Mouse (Mus musculus): ENCODE measurements around the gene Ren1. TPM values are rescaled to one million over a fixed set of nuclear protein-coding genes. Genes with fewer than 3 reads are reported as not detected.
A peak's percentile ranks its signal among the peaks of the same experiment; 100 is the strongest.

The Ren1 gene
- polyA plus RNA-seq, 1 experiment from 2014 or later, result 0.88 TPM

DNA sequence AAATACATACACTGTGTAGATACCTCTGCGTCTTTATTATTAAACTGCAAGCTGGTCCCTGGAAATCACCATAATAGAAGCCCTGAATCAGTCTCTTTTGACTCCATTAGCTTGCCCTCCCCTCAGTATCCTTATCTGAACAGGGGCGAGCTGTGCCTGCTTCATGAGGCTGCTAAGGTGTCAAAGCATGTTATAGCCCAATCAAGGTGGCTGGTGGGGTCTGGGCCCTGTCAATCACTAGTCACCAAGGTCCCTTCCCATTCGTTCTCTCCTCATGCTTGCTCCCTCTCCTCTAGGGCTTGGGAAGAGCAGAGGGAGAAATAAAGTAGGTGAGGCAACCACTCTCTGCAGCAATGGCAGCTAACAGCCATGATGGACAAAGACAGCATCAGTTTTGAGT is 3.1 kb upstream of the Ren1 start:
- TF ChIP-seq CTCF (IDR thresholded peaks at IDR 0.05; ENCODE audit: low read depth) (no peak), EP300 (IDR thresholded peaks at IDR 0.05; ENCODE audit: low read depth) (no peak)
- no peaks in the 10 kb centered on the region for H3K27me3 ChIP-seq (ENCODE audit: insufficient read depth, low read length)
- no peak overlapping the region for H3K9ac ChIP-seq (replicated peaks)
- no peak overlapping the region for H3K4me3 ChIP-seq (ENCODE audit: low read depth, low read length)
- no peaks in the 10 kb centered on the region for H3K36me3 ChIP-seq (replicated peaks; ENCODE audit: insufficient read depth, low read length)
- WGBS (ENCODE audit: insufficient replicate concordance), result 67% methylated on average over 3 of the region's 3 CpGs
- peaks cover 13% of the 10 kb centered on the region for H3K4me1 ChIP-seq (ENCODE audit: insufficient read depth)
- no peak for ATAC-seq
- peak overlapping the region; percentile 59 for H3K27ac ChIP-seq (ENCODE audit: low read depth)
- no peak for DNase-seq
- H3K9me3 ChIP-seq (ENCODE audit: low read length), result no peaks in the 10 kb centered on the region
- H3K4me2 ChIP-seq (ENCODE audit: low read depth, low read length), result no peak overlapping the region

DNA sequence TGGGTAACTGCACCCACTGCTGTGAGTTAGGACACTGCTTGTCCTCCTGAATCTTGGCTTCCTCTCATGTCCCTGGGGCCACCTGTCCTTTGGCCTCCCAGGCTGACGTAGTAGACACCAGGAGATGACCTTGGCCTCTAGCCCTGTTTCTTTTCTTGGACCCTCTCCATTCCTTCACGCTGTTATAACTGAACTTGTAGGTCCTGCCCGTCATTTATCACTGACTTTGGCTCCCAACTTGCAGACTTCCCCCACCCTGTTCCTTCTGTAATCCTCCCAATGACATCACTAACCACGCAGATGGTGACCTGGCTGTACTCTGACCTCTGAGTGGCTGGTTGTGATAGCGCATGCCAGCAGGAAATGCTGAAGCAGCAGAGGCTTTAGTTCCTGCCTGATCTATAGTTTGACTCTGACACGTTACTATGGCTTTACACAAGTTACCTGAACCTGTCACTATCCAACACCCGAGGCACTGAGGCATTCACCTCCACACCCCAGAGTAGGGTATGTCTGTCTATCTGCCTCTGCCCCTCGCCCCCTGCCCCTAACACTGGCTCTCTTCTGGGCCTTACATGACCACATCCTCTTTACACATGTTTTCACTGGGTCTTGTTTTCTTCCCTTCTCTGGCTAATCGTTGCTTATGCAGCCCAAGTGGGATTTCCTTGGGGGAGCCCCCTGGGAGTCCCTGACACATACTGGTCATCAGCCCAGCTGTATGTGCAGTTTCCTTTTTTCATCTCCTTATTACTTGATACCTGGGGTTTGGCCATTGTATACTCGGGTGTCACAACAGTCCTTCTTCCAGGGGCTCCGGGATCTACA is 2.4 kb upstream of the Ren1 start:
- ATAC-seq (peak; percentile 94), DNase-seq (peak; percentile 52)
- Histone ChIP-seq H3K9ac (replicated peaks) (no peak overlapping the region), H3K4me3 (ENCODE audit: low read depth, low read length) (no peak overlapping the region), H3K4me1 (ENCODE audit: insufficient read depth) (peaks cover 13% of the 10 kb centered on the region), H3K27me3 (ENCODE audit: insufficient read depth, low read length) (no peaks in the 10 kb centered on the region), H3K27ac (ENCODE audit: low read depth) (peak overlapping the region; percentile 59), H3K36me3 (replicated peaks; ENCODE audit: insufficient read depth, low read length) (no peaks in the 10 kb centered on the region), H3K9me3 (ENCODE audit: low read length) (no peaks in the 10 kb centered on the region), H3K4me2 (ENCODE audit: low read depth, low read length) (no peak overlapping the region)
- TF ChIP-seq EP300 (IDR thresholded peaks at IDR 0.05; ENCODE audit: low read depth) (peak; percentile 56; the same call in 1 of the 2 replicates), CTCF (IDR thresholded peaks at IDR 0.05; ENCODE audit: low read depth) (no peak)
- WGBS (ENCODE audit: insufficient replicate concordance), result 29% methylated on average over 11 of the region's 11 CpGs

DNA sequence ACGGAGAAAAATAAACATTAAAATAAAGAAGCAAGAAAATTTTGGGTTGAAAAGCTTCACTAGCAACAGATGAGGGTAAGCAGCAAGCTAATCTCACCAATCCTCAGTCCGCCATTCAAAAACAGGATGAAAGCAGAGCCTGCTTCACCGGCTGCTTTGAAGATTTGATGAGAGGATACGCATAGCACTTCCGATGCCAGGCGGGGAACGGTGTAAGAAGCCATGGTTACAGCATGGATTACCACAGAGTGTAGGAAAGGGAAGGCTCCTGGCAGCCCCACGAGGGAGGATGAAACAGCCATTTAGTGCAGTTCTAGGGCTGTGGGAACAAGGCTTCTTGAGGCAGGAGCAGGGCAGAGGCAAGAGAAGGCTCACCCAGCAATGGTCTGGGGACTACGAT is 1.5 kb downstream of the Ren1 start:
- no peak overlapping the region for H3K4me3 ChIP-seq (ENCODE audit: low read depth, low read length)
- H3K4me1 ChIP-seq (ENCODE audit: insufficient read depth), result peaks cover 13% of the 10 kb centered on the region
- no peaks in the 10 kb centered on the region for H3K27me3 ChIP-seq (ENCODE audit: insufficient read depth, low read length)
- no peak overlapping the region for H3K4me2 ChIP-seq (ENCODE audit: low read depth, low read length)
- TF ChIP-seq CTCF (IDR thresholded peaks at IDR 0.05; ENCODE audit: low read depth), result no peak
- TF ChIP-seq EP300 (IDR thresholded peaks at IDR 0.05; ENCODE audit: low read depth), result no peak
- no peak overlapping the region for H3K9ac ChIP-seq (replicated peaks)
- DNase-seq, result no peak
- no peak overlapping the region for H3K27ac ChIP-seq (ENCODE audit: low read depth)
- H3K9me3 ChIP-seq (ENCODE audit: low read length), result no peaks in the 10 kb centered on the region
- ATAC-seq, result no peak
- no peaks in the 10 kb centered on the region for H3K36me3 ChIP-seq (replicated peaks; ENCODE audit: insufficient read depth, low read length)
- WGBS (ENCODE audit: insufficient replicate concordance), result 38% methylated on average over 9 of the region's 9 CpGs

DNA sequence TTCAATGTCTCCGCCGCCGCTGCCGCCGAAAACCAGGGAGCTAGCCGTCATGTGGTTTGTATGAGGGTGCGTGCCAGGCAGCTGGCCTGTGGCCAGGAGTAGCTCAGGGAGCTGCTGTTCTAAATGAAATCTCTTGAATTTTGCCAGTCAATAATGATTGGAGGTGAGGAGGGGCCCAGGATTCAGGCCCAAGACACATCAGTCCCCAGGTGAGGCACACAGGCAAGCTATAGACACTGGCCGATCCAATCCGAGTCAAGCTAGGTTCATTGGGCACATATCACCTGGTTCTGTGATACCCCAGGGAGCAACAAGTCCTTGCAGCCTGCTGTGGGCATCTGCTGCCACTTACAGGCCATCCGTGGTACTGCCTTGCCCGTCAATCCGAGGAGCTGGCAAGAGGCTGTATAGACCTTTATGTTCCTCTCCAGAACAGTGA is 3.1 kb downstream of the Ren1 start:
- ATAC-seq (peak; percentile 55), DNase-seq (peak; percentile 82)
- no peak overlapping the region for H3K4me2 ChIP-seq (ENCODE audit: low read depth, low read length)
- no peaks in the 10 kb centered on the region for H3K9me3 ChIP-seq (ENCODE audit: low read length)
- no peak overlapping the region for H3K4me3 ChIP-seq (ENCODE audit: low read depth, low read length)
- WGBS (ENCODE audit: insufficient replicate concordance), result 49% methylated on average over 12 of the region's 12 CpGs
- no peak for TF ChIP-seq EP300 (IDR thresholded peaks at IDR 0.05; ENCODE audit: low read depth)
- peak; percentile 95 for TF ChIP-seq CTCF (IDR thresholded peaks at IDR 0.05; ENCODE audit: low read depth)
- no peaks in the 10 kb centered on the region for H3K27me3 ChIP-seq (ENCODE audit: insufficient read depth, low read length)
- no peaks in the 10 kb centered on the region for H3K36me3 ChIP-seq (replicated peaks; ENCODE audit: insufficient read depth, low read length)
- no peaks in the 10 kb centered on the region; the same call in 1 of the 2 replicates for H3K4me1 ChIP-seq (ENCODE audit: insufficient read depth)
- H3K9ac ChIP-seq (replicated peaks), result no peak overlapping the region
- no peak overlapping the region for H3K27ac ChIP-seq (ENCODE audit: low read depth)

DNA sequence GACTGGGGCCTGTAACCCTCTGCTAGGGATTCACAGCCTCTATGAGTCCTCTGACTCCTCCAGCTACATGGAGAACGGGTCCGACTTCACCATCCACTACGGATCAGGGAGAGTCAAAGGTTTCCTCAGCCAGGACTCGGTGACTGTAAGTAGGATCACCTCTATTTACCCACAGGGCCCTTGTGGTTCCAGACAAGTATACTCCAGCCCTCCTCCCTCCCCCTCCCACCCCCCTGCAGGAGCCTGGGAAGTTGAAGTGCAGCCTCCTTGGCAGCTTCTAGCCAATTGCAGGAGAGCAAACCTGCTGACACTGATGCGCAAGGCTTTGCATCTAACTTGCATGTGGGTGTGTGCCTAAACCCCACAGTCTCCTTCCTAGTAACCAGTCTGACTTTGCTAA is 5.2 kb downstream of the Ren1 start:
- Histone ChIP-seq H3K9me3 (ENCODE audit: low read length) (no peaks in the 10 kb centered on the region), H3K36me3 (replicated peaks; ENCODE audit: insufficient read depth, low read length) (no peaks in the 10 kb centered on the region), H3K4me2 (ENCODE audit: low read depth, low read length) (no peak overlapping the region), H3K4me1 (ENCODE audit: insufficient read depth) (no peaks in the 10 kb centered on the region), H3K4me3 (ENCODE audit: low read depth, low read length) (no peak overlapping the region), H3K27me3 (ENCODE audit: insufficient read depth, low read length) (no peaks in the 10 kb centered on the region), H3K9ac (replicated peaks) (no peak overlapping the region), H3K27ac (ENCODE audit: low read depth) (no peak overlapping the region)
- ATAC-seq, result no peak
- WGBS (ENCODE audit: insufficient replicate concordance), result 59% methylated on average over 5 of the region's 5 CpGs
- no peak for TF ChIP-seq CTCF (IDR thresholded peaks at IDR 0.05; ENCODE audit: low read depth)
- no peak for TF ChIP-seq EP300 (IDR thresholded peaks at IDR 0.05; ENCODE audit: low read depth)
- DNase-seq, result no peak

DNA sequence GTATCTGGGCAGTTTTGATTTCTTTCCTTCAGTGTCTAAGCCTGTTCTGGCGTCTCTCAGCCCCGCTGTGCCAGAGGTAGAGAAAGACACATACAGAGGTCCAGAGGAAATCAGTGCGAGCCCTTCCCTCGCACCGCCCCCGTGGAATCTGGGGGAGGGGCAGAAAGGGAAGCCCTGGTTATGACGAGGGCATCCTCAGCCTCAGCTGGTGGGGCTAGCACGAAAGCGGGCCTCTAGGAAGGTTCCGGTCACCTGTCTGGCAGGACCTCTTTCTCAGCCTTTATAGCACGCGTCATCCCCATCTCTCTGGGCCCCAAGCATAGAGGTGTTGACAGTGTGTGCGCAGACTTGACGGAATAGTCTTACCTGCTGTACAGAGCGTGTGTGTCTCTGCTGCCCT is 5.6 kb downstream of the Ren1 start:
- H3K27ac ChIP-seq (ENCODE audit: low read depth), result no peak overlapping the region
- no peaks in the 10 kb centered on the region for H3K36me3 ChIP-seq (replicated peaks; ENCODE audit: insufficient read depth, low read length)
- ATAC-seq (peak; percentile 6; the same call in 1 of the 2 replicates), DNase-seq (no peak)
- H3K4me1 ChIP-seq (ENCODE audit: insufficient read depth), result no peaks in the 10 kb centered on the region
- H3K9ac ChIP-seq (replicated peaks), result no peak overlapping the region
- WGBS (ENCODE audit: insufficient replicate concordance), result 56% methylated on average over 15 of the region's 15 CpGs
- no peaks in the 10 kb centered on the region for H3K27me3 ChIP-seq (ENCODE audit: insufficient read depth, low read length)
- H3K9me3 ChIP-seq (ENCODE audit: low read length), result no peaks in the 10 kb centered on the region
- no peak overlapping the region for H3K4me2 ChIP-seq (ENCODE audit: low read depth, low read length)
- no peak for TF ChIP-seq EP300 (IDR thresholded peaks at IDR 0.05; ENCODE audit: low read depth)
- no peak for TF ChIP-seq CTCF (IDR thresholded peaks at IDR 0.05; ENCODE audit: low read depth)
- H3K4me3 ChIP-seq (ENCODE audit: low read depth, low read length), result no peak overlapping the region
